7 mouse cellular contexts compared by ENCODE assay signal in the genomic region with DNA sequence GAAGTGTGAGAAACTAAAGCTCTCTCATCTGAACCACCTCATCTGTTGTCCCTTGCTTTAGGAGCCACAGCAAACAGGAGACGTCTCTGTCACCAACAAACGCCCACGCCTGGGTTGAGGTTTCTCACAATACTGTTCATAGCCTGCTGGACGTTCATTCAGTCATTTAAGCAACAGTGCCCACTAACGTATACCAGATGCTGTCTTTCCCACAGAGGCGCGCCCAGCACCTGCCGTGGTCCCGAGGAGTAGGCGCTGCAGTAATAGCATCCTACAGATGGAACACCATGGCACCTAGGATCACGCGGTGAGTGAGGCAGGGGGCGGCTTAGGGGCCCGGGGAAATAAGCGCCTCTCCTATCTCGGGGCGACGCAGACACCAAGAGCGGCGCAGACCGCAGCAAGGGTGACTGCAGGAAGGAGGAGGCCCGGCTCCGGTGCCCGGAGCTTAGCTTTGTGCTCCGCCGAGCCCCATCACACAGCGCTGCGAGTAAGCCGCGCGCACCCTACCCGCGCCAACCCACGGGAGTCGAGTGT. TPM values are rescaled to one million over a fixed set of nuclear protein-coding genes. Genes with fewer than 3 reads are reported as not detected.
A peak's percentile ranks its signal among the peaks of the same experiment; 100 is the strongest.
DNase-seq lines count a peak whose midpoint lies in the region; ATAC-seq and TF ChIP-seq lines count a peak whose summit lies in the region.

No protein-coding gene starts in this region.

- H3K27ac ChIP-seq in embryonic facial prominence, embryonic 10.5 days (replicated peaks) = peak overlapping the region; percentile 88
- H3K27ac ChIP-seq in hindbrain, embryonic 12.5 days = peak overlapping the region; percentile 80
- H3K27ac ChIP-seq in lung, postnatal 0 days (ENCODE audit: low read length) = peak overlapping the region; percentile 81

- peaks cover 30% of the 10 kb centered on the region for H3K4me1 ChIP-seq in embryonic facial prominence, embryonic 10.5 days
- H3K4me1 ChIP-seq in hindbrain, embryonic 12.5 days = peaks cover 20% of the 10 kb centered on the region
- H3K4me1 ChIP-seq in lung, postnatal 0 days (ENCODE audit: insufficient read depth, low read depth, low read length) = peaks cover 9% of the 10 kb centered on the region; the same call in 1 of the 2 replicates

- H3K9me3 ChIP-seq in embryonic facial prominence, embryonic 10.5 days = no peaks in the 10 kb centered on the region
- no peaks in the 10 kb centered on the region for H3K9me3 ChIP-seq in hindbrain, embryonic 12.5 days (replicated peaks)
- no peaks in the 10 kb centered on the region for H3K9me3 ChIP-seq in lung, postnatal 0 days (ENCODE audit: low read length)

- H3K9ac ChIP-seq in hindbrain, embryonic 12.5 days = peak overlapping the region; percentile 86
- peak overlapping the region; percentile 72 for H3K9ac ChIP-seq in lung, postnatal 0 days (replicated peaks; ENCODE audit: low read depth)

- TF ChIP-seq EP300 in lung, postnatal 0 days (IDR thresholded peaks at IDR 0.05) = no peak

- no peak; the same call in none of the 2 replicates for ATAC-seq in hindbrain, embryonic 12.5 days (ENCODE audit: low FRiP score)
- ATAC-seq in lung, postnatal 0 days = peak; percentile 30

- H3K4me2 ChIP-seq in hindbrain, embryonic 12.5 days (replicated peaks) = peak overlapping the region; percentile 89
- peak overlapping the region; percentile 91 for H3K4me2 ChIP-seq in lung, postnatal 0 days (replicated peaks; ENCODE audit: low read depth, low read length)

- peak; percentile 53 for DNase-seq in right cerebral cortex, adult 18-20 months
- DNase-seq in right cerebral cortex, postnatal 25 days = no peak
- DNase-seq in embryonic facial prominence, embryonic 10.5 days (ENCODE audit: low spot score) = no peak
- no peak for DNase-seq in lung, postnatal 0 days (ENCODE audit: low spot score)
- DNase-seq in right cerebral cortex, postnatal 14 days = peak; percentile 49
- no peak for DNase-seq in ovary, postnatal 14 days (ENCODE audit: low spot score)

- H3K4me3 ChIP-seq in embryonic facial prominence, embryonic 10.5 days = peak overlapping the region; percentile 96
- H3K4me3 ChIP-seq in hindbrain, embryonic 12.5 days = peak overlapping the region; percentile 93
- peak overlapping the region; percentile 86 for H3K4me3 ChIP-seq in lung, postnatal 0 days (ENCODE audit: low read depth, low read length)

- 1% methylated on average over 35 of the region's 35 CpGs for WGBS in embryonic facial prominence, embryonic 10.5 days
- WGBS in hindbrain, embryonic 12.5 days = 1% methylated on average over 35 of the region's 35 CpGs
- WGBS in lung, postnatal 0 days = under 1% methylated on average over 33 of the region's 35 CpGs

- peaks cover 52% of the 10 kb centered on the region for H3K36me3 ChIP-seq in embryonic facial prominence, embryonic 10.5 days (replicated peaks)
- H3K36me3 ChIP-seq in hindbrain, embryonic 12.5 days = peaks cover 15% of the 10 kb centered on the region; the same call in 1 of the 2 replicates
- peaks cover 11% of the 10 kb centered on the region; the same call in 1 of the 2 replicates for H3K36me3 ChIP-seq in lung, postnatal 0 days (ENCODE audit: insufficient read depth, low read length)

- TF ChIP-seq CTCF in lung, postnatal 0 days (IDR thresholded peaks at IDR 0.05) = no peak

- no peaks in the 10 kb centered on the region for H3K27me3 ChIP-seq in embryonic facial prominence, embryonic 10.5 days (replicated peaks; ENCODE audit: low read depth, poor library complexity, severe bottlenecking)
- H3K27me3 ChIP-seq in hindbrain, embryonic 12.5 days = no peaks in the 10 kb centered on the region
- H3K27me3 ChIP-seq in lung, postnatal 0 days (replicated peaks; ENCODE audit: insufficient read depth, low read length) = no peaks in the 10 kb centered on the region

RNA-seq across cellular contexts. Expression of a gene that starts 0.4 kb away (rescaled TPM):
- polyA plus RNA-seq in embryonic facial prominence, embryonic 10.5 days (2016; fragmentation: Nextera tagmentation; extraction: Ambion mirVana) = 19.1 and 20.7 TPM in 2 replicates
- polyA plus RNA-seq in hindbrain, embryonic 12.5 days (2016; fragmentation: Nextera tagmentation; extraction: Ambion mirVana) = 24.1 and 24.6 TPM in 2 replicates
- polyA plus RNA-seq in lung, postnatal 0 days (2015; fragmentation: Nextera tagmentation; extraction: Ambion mirVana) = 6.7 and 7.4 TPM in 2 replicates

RNA-seq across cellular contexts. Expression of a gene that starts 0.4 kb away (rescaled TPM):
- 193 and 201 TPM in 2 replicates for polyA plus RNA-seq in embryonic facial prominence, embryonic 10.5 days (2016; fragmentation: Nextera tagmentation; extraction: Ambion mirVana)
- polyA plus RNA-seq in hindbrain, embryonic 12.5 days (2016; fragmentation: Nextera tagmentation; extraction: Ambion mirVana) = 84.8 and 91.9 TPM in 2 replicates
- 36.4 and 40.4 TPM in 2 replicates for polyA plus RNA-seq in lung, postnatal 0 days (2015; fragmentation: Nextera tagmentation; extraction: Ambion mirVana)

RNA-seq across cellular contexts. Expression of a gene that starts 40.1 kb away (rescaled TPM):
- 71.4 and 75.8 TPM in 2 replicates for polyA plus RNA-seq in embryonic facial prominence, embryonic 10.5 days (2016; fragmentation: Nextera tagmentation; extraction: Ambion mirVana)
- 85.4 and 90.4 TPM in 2 replicates for polyA plus RNA-seq in hindbrain, embryonic 12.5 days (2016; fragmentation: Nextera tagmentation; extraction: Ambion mirVana)
- 94.7 and 113 TPM in 2 replicates for polyA plus RNA-seq in lung, postnatal 0 days (2015; fragmentation: Nextera tagmentation; extraction: Ambion mirVana)

RNA-seq across cellular contexts. Expression of a gene that starts 55.9 kb away (rescaled TPM):
- 0.45 and 0.60 TPM in 2 replicates for polyA plus RNA-seq in embryonic facial prominence, embryonic 10.5 days (2016; fragmentation: Nextera tagmentation; extraction: Ambion mirVana)
- polyA plus RNA-seq in hindbrain, embryonic 12.5 days (2016; fragmentation: Nextera tagmentation; extraction: Ambion mirVana) = 0.48 TPM in 1 of 2 replicates, not detected in the other
- not detected in 2 replicates for polyA plus RNA-seq in lung, postnatal 0 days (2015; fragmentation: Nextera tagmentation; extraction: Ambion mirVana)

Comparison
In these comparisons a context has a peak if more than half of its experiments do, and no peak if none do; other contexts are left out.
1. DNase-seq: peak in right cerebral cortex, adult 18-20 months (single experiment) and right cerebral cortex, postnatal 14 days (single experiment); none in right cerebral cortex, postnatal 25 days (single experiment), embryonic facial prominence, embryonic 10.5 days (single experiment), lung, postnatal 0 days (single experiment) and ovary, postnatal 14 days (single experiment).
2. Peak in every context shown above with its lines, with median percentiles within 50 percentile points of each other: H3K27ac ChIP-seq and H3K4me3 ChIP-seq.